Mouse (Mus musculus): ENCODE data around the gene Timm17a. TPM values are rescaled to one million over a fixed set of nuclear protein-coding genes. Genes with fewer than 3 reads are reported as not detected.

Gene Timm17a
- 246 and 278 TPM in 2 replicates for polyA plus RNA-seq (2015; fragmentation: Nextera tagmentation; extraction: Ambion mirVana)

DNA sequence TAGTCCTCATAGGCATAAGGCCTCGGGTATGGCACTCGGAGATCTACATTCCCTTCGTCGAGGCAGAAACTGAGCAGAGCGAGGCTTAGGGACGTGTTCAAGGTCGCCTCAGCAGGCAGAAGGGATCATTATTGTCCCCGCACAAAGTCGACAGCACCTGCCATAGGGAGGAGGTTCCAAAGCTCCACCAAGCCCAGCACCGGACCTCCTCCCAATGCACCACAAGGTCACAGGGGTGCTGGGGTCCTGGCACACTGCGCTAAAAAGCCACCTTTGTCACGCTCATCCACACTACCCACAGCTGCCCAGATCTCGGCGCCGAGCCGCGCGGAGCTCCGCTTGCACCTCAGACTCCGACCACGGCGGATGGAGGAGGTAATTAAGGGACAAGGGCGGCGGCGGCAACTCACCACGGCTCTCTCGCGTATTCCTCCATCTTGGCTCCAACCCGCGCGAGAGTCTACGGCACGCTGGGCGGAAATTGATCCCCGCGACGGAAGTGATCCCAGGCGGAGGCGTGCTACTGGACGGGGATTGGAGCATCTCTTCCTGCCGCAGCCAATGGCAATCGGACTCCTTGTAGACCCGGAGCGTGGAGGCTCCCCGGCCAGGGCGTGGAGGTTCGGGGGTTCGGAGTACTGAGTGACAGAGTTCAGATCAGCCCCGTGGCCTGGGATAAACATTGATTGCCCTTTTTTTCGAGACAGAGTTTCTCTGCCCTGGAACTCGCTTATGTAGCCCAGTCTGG, at the start of gene Timm17a:
Gene Timm17a (minus strand): TSS at position 495 of the 748 bp plus-strand sequence.
- under 1% methylated on average over 51 of the region's 51 CpGs for WGBS
- peaks cover 7% of the 10 kb centered on the region for H3K36me3 ChIP-seq
- H3K4me2 ChIP-seq (replicated peaks): peak within 1 kb of the TSS; percentile 74
- H3K4me1 ChIP-seq (replicated peaks): peaks cover 13% of the 10 kb centered on the region
- ATAC-seq: peak; percentile 100
- H3K4me3 ChIP-seq (replicated peaks): peak within 1 kb of the TSS; percentile 86
- no peaks in the 10 kb centered on the region for H3K27me3 ChIP-seq (replicated peaks)
- H3K9ac ChIP-seq: peak within 1 kb of the TSS; percentile 98
- peak within 1 kb of the TSS; percentile 80 for H3K27ac ChIP-seq
- H3K9me3 ChIP-seq: no peaks in the 10 kb centered on the region

- no peak overlapping the region for H3K9ac ChIP-seq
- no peaks in the 10 kb centered on the region for H3K9me3 ChIP-seq
- H3K4me2 ChIP-seq (replicated peaks): no peak overlapping the region
- no peak overlapping the region for H3K27ac ChIP-seq
- H3K36me3 ChIP-seq: no peaks in the 10 kb centered on the region
- no peak for ATAC-seq
- no peaks in the 10 kb centered on the region for H3K27me3 ChIP-seq (replicated peaks)
- no peaks in the 10 kb centered on the region for H3K4me1 ChIP-seq (replicated peaks)
- no peak overlapping the region for H3K4me3 ChIP-seq (replicated peaks)
Measured at GRCm38 (mm10) chr1:135362115-135362514, 48.5 kb upstream of the Timm17a start.

- ATAC-seq: no peak
- no peaks in the 10 kb centered on the region for H3K9me3 ChIP-seq
- no peak overlapping the region for H3K27ac ChIP-seq
- no peaks in the 10 kb centered on the region for H3K27me3 ChIP-seq (replicated peaks)
- H3K36me3 ChIP-seq: no peaks in the 10 kb centered on the region
- 77% methylated on average over 4 of the region's 4 CpGs for WGBS
- no peak overlapping the region for H3K4me3 ChIP-seq (replicated peaks)
- H3K4me2 ChIP-seq (replicated peaks): no peak overlapping the region
- no peaks in the 10 kb centered on the region for H3K4me1 ChIP-seq (replicated peaks)
- no peak overlapping the region for H3K9ac ChIP-seq
Measured at GRCm38 (mm10) chr1:135361491-135361890, 47.9 kb upstream of the Timm17a start.

GRCm38 (mm10) chr1:135359071-135359470, 45.5 kb upstream of the Timm17a start:
- H3K9ac ChIP-seq: no peak overlapping the region
- H3K4me3 ChIP-seq (replicated peaks): no peak overlapping the region
- peak; percentile 80 for ATAC-seq
- no peaks in the 10 kb centered on the region for H3K9me3 ChIP-seq
- no peaks in the 10 kb centered on the region for H3K27me3 ChIP-seq (replicated peaks)
- H3K4me1 ChIP-seq (replicated peaks): no peaks in the 10 kb centered on the region
- H3K27ac ChIP-seq: 0 out of 2 replicates have a peak overlapping the region, but pooled peaks have one; percentile 61
- 6% methylated on average over 2 of the region's 2 CpGs for WGBS
- H3K36me3 ChIP-seq: no peaks in the 10 kb centered on the region
- no peak overlapping the region for H3K4me2 ChIP-seq (replicated peaks)

- H3K27ac ChIP-seq: no peak overlapping the region
- no peaks in the 10 kb centered on the region for H3K4me1 ChIP-seq (replicated peaks)
- no peaks in the 10 kb centered on the region for H3K9me3 ChIP-seq
- 69% methylated on average over 3 of the region's 3 CpGs for WGBS
- H3K4me2 ChIP-seq (replicated peaks): no peak overlapping the region
- H3K36me3 ChIP-seq: no peaks in the 10 kb centered on the region
- no peaks in the 10 kb centered on the region for H3K27me3 ChIP-seq (replicated peaks)
- H3K4me3 ChIP-seq (replicated peaks): no peak overlapping the region
- no peak for ATAC-seq
- no peak overlapping the region for H3K9ac ChIP-seq
Measured at GRCm38 (mm10) chr1:135351953-135352352, 38.4 kb upstream of the Timm17a start.

GRCm38 (mm10) chr1:135347498-135348169, 34.1 kb upstream of the Timm17a start:
- Histone ChIP-seq H3K36me3 (no peaks in the 10 kb centered on the region), H3K9me3 (no peaks in the 10 kb centered on the region), H3K4me3 (replicated peaks) (no peak overlapping the region), H3K4me1 (replicated peaks) (no peaks in the 10 kb centered on the region), H3K27me3 (replicated peaks) (no peaks in the 10 kb centered on the region), H3K4me2 (replicated peaks) (no peak overlapping the region), H3K27ac (peak overlapping the region; percentile 4; the same call in 1 of the 2 replicates), H3K9ac (no peak overlapping the region)
- 34% methylated on average over 4 of the region's 4 CpGs for WGBS
- peak; percentile 55; the same call in 1 of the 2 replicates for ATAC-seq

- 61% methylated on average over 3 of the region's 3 CpGs for WGBS
- H3K27me3 ChIP-seq (replicated peaks): no peaks in the 10 kb centered on the region
- no peak for ATAC-seq
- H3K9ac ChIP-seq: no peak overlapping the region
- H3K4me3 ChIP-seq (replicated peaks): no peak overlapping the region
- H3K4me2 ChIP-seq (replicated peaks): no peak overlapping the region
- H3K9me3 ChIP-seq: no peaks in the 10 kb centered on the region
- H3K27ac ChIP-seq: 0 out of 2 replicates have a peak overlapping the region, but pooled peaks have one; percentile 4
- no peaks in the 10 kb centered on the region for H3K36me3 ChIP-seq
- H3K4me1 ChIP-seq (replicated peaks): no peaks in the 10 kb centered on the region
Measured at GRCm38 (mm10) chr1:135346891-135347290, 33.3 kb upstream of the Timm17a start.

GRCm38 (mm10) chr1:135344026-135344425, 30.4 kb upstream of the Timm17a start:
- WGBS: 61% methylated on average over 4 of the region's 4 CpGs
- Histone ChIP-seq H3K4me3 (replicated peaks) (no peak overlapping the region), H3K4me1 (replicated peaks) (no peaks in the 10 kb centered on the region), H3K4me2 (replicated peaks) (no peak overlapping the region), H3K9ac (no peak overlapping the region), H3K9me3 (no peaks in the 10 kb centered on the region), H3K27me3 (replicated peaks) (no peaks in the 10 kb centered on the region), H3K27ac (no peak overlapping the region), H3K36me3 (no peaks in the 10 kb centered on the region)
- no peak for ATAC-seq

GRCm38 (mm10) chr1:135341947-135342346, 28.4 kb upstream of the Timm17a start:
- H3K9me3 ChIP-seq: no peaks in the 10 kb centered on the region
- H3K4me3 ChIP-seq (replicated peaks): no peak overlapping the region
- no peak overlapping the region for H3K27ac ChIP-seq
- no peaks in the 10 kb centered on the region for H3K27me3 ChIP-seq (replicated peaks)
- H3K9ac ChIP-seq: no peak overlapping the region
- H3K4me2 ChIP-seq (replicated peaks): no peak overlapping the region
- H3K36me3 ChIP-seq: no peaks in the 10 kb centered on the region
- no peaks in the 10 kb centered on the region for H3K4me1 ChIP-seq (replicated peaks)
- no peak for ATAC-seq
- WGBS: 61% methylated on average over 8 of the region's 8 CpGs

DNA sequence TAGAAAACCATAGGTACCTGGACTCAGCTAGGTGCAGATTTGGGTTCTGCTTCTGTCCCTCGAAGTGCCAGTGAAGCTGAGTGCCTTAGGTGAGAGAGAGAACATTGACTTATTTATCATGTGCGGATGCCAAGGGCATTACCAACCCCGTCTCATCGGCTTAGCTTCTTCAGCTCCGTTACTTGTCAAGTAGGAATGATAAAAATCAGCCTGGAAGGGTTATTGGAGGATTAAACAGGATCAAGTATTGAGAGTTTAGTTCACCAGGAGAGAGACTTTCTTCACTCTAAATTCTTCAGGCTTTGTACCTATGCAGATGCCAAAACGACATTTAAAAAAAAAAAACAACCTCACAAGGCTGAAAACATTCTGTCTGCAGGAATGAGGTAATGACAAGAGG, 17.0 kb upstream of the Timm17a start:
- H3K27me3 ChIP-seq (replicated peaks): no peaks in the 10 kb centered on the region
- H3K4me1 ChIP-seq (replicated peaks): 0 out of 2 replicates have a peak, but pooled peaks cover 3% of the 10 kb centered on the region
- no peak for ATAC-seq
- 59% methylated on average over 6 of the region's 6 CpGs for WGBS
- H3K27ac ChIP-seq: no peak overlapping the region
- no peaks in the 10 kb centered on the region for H3K9me3 ChIP-seq
- H3K4me2 ChIP-seq (replicated peaks): no peak overlapping the region
- no peak overlapping the region for H3K4me3 ChIP-seq (replicated peaks)
- no peak overlapping the region for H3K9ac ChIP-seq
- no peaks in the 10 kb centered on the region for H3K36me3 ChIP-seq

- Histone ChIP-seq H3K4me3 (replicated peaks) (no peak overlapping the region), H3K9ac (no peak overlapping the region), H3K36me3 (no peaks in the 10 kb centered on the region), H3K27me3 (replicated peaks) (no peaks in the 10 kb centered on the region; the same call in 1 of the 2 replicates), H3K4me2 (replicated peaks) (no peak overlapping the region), H3K9me3 (no peaks in the 10 kb centered on the region), H3K27ac (no peak overlapping the region), H3K4me1 (replicated peaks) (peaks cover 8% of the 10 kb centered on the region; the same call in 1 of the 2 replicates)
- no peak for ATAC-seq
- WGBS: 58% methylated on average over 5 of the region's 5 CpGs
Measured at GRCm38 (mm10) chr1:135328368-135328767, 14.8 kb upstream of the Timm17a start.

DNA sequence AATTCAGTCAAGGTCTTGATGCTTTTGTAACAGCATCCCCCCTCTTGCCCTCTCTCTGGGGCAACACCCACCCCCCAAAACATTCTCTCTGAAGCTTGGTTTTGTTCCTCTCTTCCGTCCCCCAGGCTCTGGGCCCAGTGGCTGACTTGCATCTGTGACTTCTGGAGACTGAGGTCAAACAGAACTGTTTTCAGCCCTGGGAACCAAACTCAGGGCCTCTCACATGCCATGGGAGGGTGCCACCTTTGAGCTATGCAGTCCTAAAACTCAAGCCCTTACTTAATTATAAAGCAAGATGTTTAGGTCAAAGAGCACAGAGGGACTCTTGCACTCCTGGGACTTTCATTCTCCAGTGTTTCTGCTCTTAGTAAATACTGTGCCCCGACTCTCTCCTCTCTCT, 12.4 kb upstream of the Timm17a start:
- peak overlapping the region; percentile 41 for H3K4me2 ChIP-seq (replicated peaks)
- H3K4me3 ChIP-seq (replicated peaks): peak overlapping the region; percentile 28; the same call in 1 of the 2 replicates
- peak overlapping the region; percentile 13; the same call in 1 of the 2 replicates for H3K9ac ChIP-seq
- H3K9me3 ChIP-seq: no peaks in the 10 kb centered on the region
- H3K27ac ChIP-seq: no peak overlapping the region
- peaks cover 5% of the 10 kb centered on the region; the same call in 1 of the 2 replicates for H3K4me1 ChIP-seq (replicated peaks)
- ATAC-seq: no peak
- 64% methylated on average over 2 of the region's 2 CpGs for WGBS
- no peaks in the 10 kb centered on the region; the same call in 1 of the 2 replicates for H3K27me3 ChIP-seq (replicated peaks)
- no peaks in the 10 kb centered on the region for H3K36me3 ChIP-seq
